Mouse (Mus musculus): ENCODE results near the gene Gm5916.

Gm5916 gene

DNA sequence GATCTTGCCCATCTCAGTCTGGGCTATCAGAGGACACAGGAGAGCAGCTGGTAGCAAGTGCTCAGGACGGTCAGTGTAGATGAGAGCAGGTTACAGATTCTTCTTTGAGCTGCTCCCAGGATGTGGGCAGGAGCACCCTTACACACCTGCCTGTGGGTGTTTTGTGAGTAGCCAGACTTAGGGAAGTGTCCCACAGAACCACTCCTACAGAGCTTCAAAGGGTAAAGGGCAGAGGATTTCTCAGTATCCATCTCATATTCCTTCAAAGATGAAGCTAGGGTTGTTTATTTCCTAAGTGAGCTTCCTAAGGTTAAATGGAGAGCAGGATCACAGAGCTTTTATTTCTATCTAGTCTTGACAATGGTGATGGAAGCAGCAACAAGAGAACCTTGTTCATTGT is at the start of gene Gm5916:
Gene Gm5916 (minus strand): TSS at position 101 of the 400 bp plus-strand sequence.
- H3K36me3 ChIP-seq (ENCODE audit: insufficient read depth, low read length), result no peaks in the 10 kb centered on the region
- H3K4me3 ChIP-seq (replicated peaks; ENCODE audit: low read length), result no peak within 1 kb of the TSS
- H3K27me3 ChIP-seq (ENCODE audit: insufficient read depth, low read length), result no peaks in the 10 kb centered on the region
- no peak for TF ChIP-seq POU5F1 (IDR thresholded peaks at IDR 0.05; ENCODE audit: borderline replicate concordance, low read length)
- TF ChIP-seq NANOG (IDR thresholded peaks at IDR 0.05; ENCODE audit: borderline replicate concordance, low read length), result no peak
- TF ChIP-seq CTCF (conservative IDR thresholded peaks at IDR 0.05; ENCODE audit: low read length), result no peak
- no peaks in the 10 kb centered on the region for H3K4me1 ChIP-seq (replicated peaks; ENCODE audit: low read depth, low read length)
- no peaks in the 10 kb centered on the region for H3K9me3 ChIP-seq (ENCODE audit: low read length)
